Mouse (Mus musculus): Measurements from ENCODE around the gene Cnp. TPM values are rescaled to one million over a fixed set of nuclear protein-coding genes. Genes with fewer than 3 reads are reported as not detected.

Gene Cnp
- 9.4 TPM for polyA plus RNA-seq (2015; fragmentation: Illumina TruSeq; extraction: RNeasy Lipid Tissue Mini Kit (QIAGEN cat#74804); ENCODE audit: insufficient read depth, low read depth, low replicate concordance)

GRCm38 (mm10) chr11:100574708-100575483 is at the start of gene Cnp:
Cnp (plus strand) TSS chr11:100574904.

GRCm38 (mm10) chr11:100527458-100528374 is 47.0 kb upstream of the Cnp start, which contains the start of gene Acly:
Acly (minus strand) TSS chr11:100528000.

GRCm38 (mm10) chr11:100544832-100545745 is 29.6 kb upstream of the Cnp start, which contains the start of gene Ttc25:
Ttc25 (plus strand) TSS chr11:100545607.

GRCm38 (mm10) chr11:100618761-100619484 is 44.2 kb downstream of the Cnp start, which contains the start of gene Nkiras2:
Nkiras2 (plus strand) TSS chr11:100619244.

GRCm38 (mm10) chr11:100619982-100620381 is 45.3 kb downstream of the Cnp start, which contains the start of gene Dnajc7:
Dnajc7 (minus strand) TSS chr11:100620168.

Other genes with a start within 250 kb of the Cnp start
- gene Gast, start 240.5 kb upstream of the Cnp start, polyA plus RNA-seq (2015; fragmentation: Illumina TruSeq; extraction: RNeasy Lipid Tissue Mini Kit (QIAGEN cat#74804); ENCODE audit: insufficient read depth, low read depth, low replicate concordance): not detected
- 10.5 TPM for gene Hap1, start 218.8 kb upstream of the Cnp start, polyA plus RNA-seq (2015; fragmentation: Illumina TruSeq; extraction: RNeasy Lipid Tissue Mini Kit (QIAGEN cat#74804); ENCODE audit: insufficient read depth, low read depth, low replicate concordance)
- gene Jup, start 177.1 kb upstream of the Cnp start, polyA plus RNA-seq (2015; fragmentation: Illumina TruSeq; extraction: RNeasy Lipid Tissue Mini Kit (QIAGEN cat#74804); ENCODE audit: insufficient read depth, low read depth, low replicate concordance): 26.4 TPM
- gene P3h4, start 160.1 kb upstream of the Cnp start, polyA plus RNA-seq (2015; fragmentation: Illumina TruSeq; extraction: RNeasy Lipid Tissue Mini Kit (QIAGEN cat#74804); ENCODE audit: insufficient read depth, low read depth, low replicate concordance): 14.3 TPM
- 7.2 TPM for gene Fkbp10, start 159.2 kb upstream of the Cnp start, polyA plus RNA-seq (2015; fragmentation: Illumina TruSeq; extraction: RNeasy Lipid Tissue Mini Kit (QIAGEN cat#74804); ENCODE audit: insufficient read depth, low read depth, low replicate concordance)
- 17.9 TPM for gene Nt5c3b, start 133.1 kb upstream of the Cnp start, polyA plus RNA-seq (2015; fragmentation: Illumina TruSeq; extraction: RNeasy Lipid Tissue Mini Kit (QIAGEN cat#74804); ENCODE audit: insufficient read depth, low read depth, low replicate concordance)
- not detected for gene Klhl10, start 133.0 kb upstream of the Cnp start, polyA plus RNA-seq (2015; fragmentation: Illumina TruSeq; extraction: RNeasy Lipid Tissue Mini Kit (QIAGEN cat#74804); ENCODE audit: insufficient read depth, low read depth, low replicate concordance)
- gene Klhl11, start 102.2 kb upstream of the Cnp start, polyA plus RNA-seq (2015; fragmentation: Illumina TruSeq; extraction: RNeasy Lipid Tissue Mini Kit (QIAGEN cat#74804); ENCODE audit: insufficient read depth, low read depth, low replicate concordance): 2.5 TPM
- 43.7 TPM for gene Acly, start 46.9 kb upstream of the Cnp start, polyA plus RNA-seq (2015; fragmentation: Illumina TruSeq; extraction: RNeasy Lipid Tissue Mini Kit (QIAGEN cat#74804); ENCODE audit: insufficient read depth, low read depth, low replicate concordance)
- 1.3 TPM for gene Ttc25, start 29.3 kb upstream of the Cnp start, polyA plus RNA-seq (2015; fragmentation: Illumina TruSeq; extraction: RNeasy Lipid Tissue Mini Kit (QIAGEN cat#74804); ENCODE audit: insufficient read depth, low read depth, low replicate concordance)
- gene Nkiras2, start 44.3 kb downstream of the Cnp start, polyA plus RNA-seq (2015; fragmentation: Illumina TruSeq; extraction: RNeasy Lipid Tissue Mini Kit (QIAGEN cat#74804); ENCODE audit: insufficient read depth, low read depth, low replicate concordance): 4.3 TPM
- gene Dnajc7, start 45.3 kb downstream of the Cnp start, polyA plus RNA-seq (2015; fragmentation: Illumina TruSeq; extraction: RNeasy Lipid Tissue Mini Kit (QIAGEN cat#74804); ENCODE audit: insufficient read depth, low read depth, low replicate concordance): 115 TPM
- not detected for gene Zfp385c, start 117.6 kb downstream of the Cnp start, polyA plus RNA-seq (2015; fragmentation: Illumina TruSeq; extraction: RNeasy Lipid Tissue Mini Kit (QIAGEN cat#74804); ENCODE audit: insufficient read depth, low read depth, low replicate concordance)
- 1.8 TPM for gene Dhx58, start 129.4 kb downstream of the Cnp start, polyA plus RNA-seq (2015; fragmentation: Illumina TruSeq; extraction: RNeasy Lipid Tissue Mini Kit (QIAGEN cat#74804); ENCODE audit: insufficient read depth, low read depth, low replicate concordance)
- 11.0 TPM for gene Kat2a, start 137.6 kb downstream of the Cnp start, polyA plus RNA-seq (2015; fragmentation: Illumina TruSeq; extraction: RNeasy Lipid Tissue Mini Kit (QIAGEN cat#74804); ENCODE audit: insufficient read depth, low read depth, low replicate concordance)
- gene Hspb9, start 138.9 kb downstream of the Cnp start, polyA plus RNA-seq (2015; fragmentation: Illumina TruSeq; extraction: RNeasy Lipid Tissue Mini Kit (QIAGEN cat#74804); ENCODE audit: insufficient read depth, low read depth, low replicate concordance): not detected
- 32.6 TPM for gene Rab5c, start 163.3 kb downstream of the Cnp start, polyA plus RNA-seq (2015; fragmentation: Illumina TruSeq; extraction: RNeasy Lipid Tissue Mini Kit (QIAGEN cat#74804); ENCODE audit: insufficient read depth, low read depth, low replicate concordance)
- gene Kcnh4, start 185.0 kb downstream of the Cnp start, polyA plus RNA-seq (2015; fragmentation: Illumina TruSeq; extraction: RNeasy Lipid Tissue Mini Kit (QIAGEN cat#74804); ENCODE audit: insufficient read depth, low read depth, low replicate concordance): not detected
- gene Hcrt, start 188.0 kb downstream of the Cnp start, polyA plus RNA-seq (2015; fragmentation: Illumina TruSeq; extraction: RNeasy Lipid Tissue Mini Kit (QIAGEN cat#74804); ENCODE audit: insufficient read depth, low read depth, low replicate concordance): not detected
- gene Ghdc, start 196.1 kb downstream of the Cnp start, polyA plus RNA-seq (2015; fragmentation: Illumina TruSeq; extraction: RNeasy Lipid Tissue Mini Kit (QIAGEN cat#74804); ENCODE audit: insufficient read depth, low read depth, low replicate concordance): 2.9 TPM